Mouse (Mus musculus): ENCODE measurements at regions not wholly inside any gene's neighbourhood (a gene's known extent, or its start where the extent isn't known, plus 50 kb on each side); places are given as distances from the start of the nearest gene placed in this dataset.

DNA sequence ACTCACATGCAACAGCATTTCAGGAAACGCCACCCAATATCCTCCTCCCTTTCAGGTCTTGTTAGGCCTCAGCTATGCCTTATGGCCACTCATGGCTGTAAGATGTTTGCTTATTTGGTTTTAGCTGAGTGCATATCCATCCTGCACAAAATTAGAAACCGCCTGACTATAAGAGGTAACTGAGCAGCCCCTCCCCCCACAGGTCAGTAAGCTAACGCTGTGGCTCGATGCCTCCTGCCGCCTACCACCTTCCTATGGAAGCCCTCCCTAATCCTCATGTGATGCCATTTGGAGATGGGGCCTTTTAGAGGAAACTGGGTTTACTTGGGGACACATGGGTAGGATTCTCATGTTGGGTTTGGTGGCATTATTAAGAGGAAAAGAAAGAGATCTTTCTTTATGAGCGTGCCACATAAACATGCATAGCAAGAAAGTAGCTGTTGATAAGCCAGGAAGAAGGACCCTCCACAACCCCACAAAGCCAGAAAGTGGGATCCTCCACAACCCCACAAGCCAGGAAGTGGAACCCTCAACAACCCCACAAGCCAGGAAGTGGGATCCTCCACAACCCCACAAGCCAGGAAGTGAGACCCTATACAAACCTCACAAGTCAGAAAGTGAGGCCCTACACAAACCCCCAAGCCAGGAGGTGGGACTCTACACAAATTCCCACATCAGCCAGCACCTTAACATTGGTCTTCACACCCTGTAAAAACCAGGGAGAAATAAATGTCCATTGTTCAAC, 134.5 kb downstream of the Tmem17 start:
- Histone ChIP-seq H3K36me3 (no peaks in the 10 kb centered on the region), H3K4me2 (no peak overlapping the region), H3K9me3 (no peaks in the 10 kb centered on the region), H3K9ac (no peak overlapping the region), H3K27me3 (replicated peaks) (no peaks in the 10 kb centered on the region), H3K4me1 (peaks cover 7% of the 10 kb centered on the region), H3K4me3 (no peak overlapping the region), H3K27ac (replicated peaks) (no peak overlapping the region)
- no peak for ATAC-seq (ENCODE audit: extremely low read depth, insufficient number of reproducible peaks, low FRiP score, low TSS enrichment)
- 67% methylated on average over 6 of the region's 6 CpGs for WGBS

DNA sequence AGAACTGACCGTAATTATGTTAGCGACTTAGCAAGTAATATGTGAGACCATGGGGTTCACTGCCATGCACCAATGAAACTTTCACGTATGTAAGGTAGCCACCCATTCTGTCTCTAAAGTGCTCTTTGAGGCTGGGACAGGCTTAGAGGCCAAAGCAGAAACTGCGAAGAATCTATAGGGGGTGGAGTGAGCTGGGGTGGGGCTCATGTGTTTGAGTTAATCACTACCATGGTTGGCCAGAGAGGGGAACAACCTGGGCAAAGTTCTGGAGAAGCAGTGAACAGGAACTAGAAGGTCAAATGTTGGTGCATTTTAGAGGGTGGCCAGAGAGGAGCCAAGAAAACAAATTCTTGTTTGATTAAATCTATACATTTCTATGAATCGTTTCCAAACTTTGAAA, 136.4 kb downstream of the Tmem17 start:
- Histone ChIP-seq H3K27me3 (replicated peaks) (no peaks in the 10 kb centered on the region), H3K4me1 (peaks cover 12% of the 10 kb centered on the region)
- 80% methylated on average over 5 of the region's 5 CpGs for WGBS

DNA sequence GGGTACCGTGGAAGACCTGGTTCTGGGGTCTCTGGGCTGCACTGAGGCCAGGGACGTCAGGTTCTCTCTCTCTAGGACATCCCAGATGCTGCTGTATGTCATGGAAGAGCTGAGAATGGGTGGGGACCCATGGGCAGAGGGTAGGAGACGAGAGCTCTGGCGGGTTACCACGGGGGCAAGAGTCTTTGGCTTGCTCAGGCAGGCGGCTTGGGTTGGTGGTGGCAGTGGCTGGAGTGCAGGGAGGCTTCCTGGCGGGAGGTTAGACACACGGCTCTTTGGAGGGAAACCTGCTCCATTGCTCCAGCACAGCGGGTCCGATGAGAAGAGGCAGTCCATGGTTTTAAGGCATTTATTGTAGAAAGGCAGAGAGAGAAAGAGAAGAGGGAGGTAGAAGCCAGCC, 138.9 kb downstream of the Tmem17 start:
- 80% methylated on average over 10 of the region's 10 CpGs for WGBS
- H3K9ac ChIP-seq = no peak overlapping the region
- ATAC-seq (ENCODE audit: extremely low read depth, insufficient number of reproducible peaks, low FRiP score, low TSS enrichment) = no peak
- H3K4me3 ChIP-seq = no peak overlapping the region
- H3K36me3 ChIP-seq = no peaks in the 10 kb centered on the region
- H3K27me3 ChIP-seq (replicated peaks) = no peaks in the 10 kb centered on the region
- H3K9me3 ChIP-seq = no peaks in the 10 kb centered on the region
- H3K4me2 ChIP-seq = no peak overlapping the region
- H3K4me1 ChIP-seq = peaks cover 14% of the 10 kb centered on the region
- H3K27ac ChIP-seq (replicated peaks) = no peak overlapping the region

More for the DNA sequence above, 136.4 kb downstream of the Tmem17 start:
- H3K4me2 ChIP-seq = no peak overlapping the region
- no peak for ATAC-seq (ENCODE audit: extremely low read depth, insufficient number of reproducible peaks, low FRiP score, low TSS enrichment)
- H3K36me3 ChIP-seq = no peaks in the 10 kb centered on the region
- H3K9me3 ChIP-seq = no peaks in the 10 kb centered on the region
- no peak overlapping the region for H3K27ac ChIP-seq (replicated peaks)
- H3K9ac ChIP-seq = no peak overlapping the region
- no peak overlapping the region for H3K4me3 ChIP-seq

DNA sequence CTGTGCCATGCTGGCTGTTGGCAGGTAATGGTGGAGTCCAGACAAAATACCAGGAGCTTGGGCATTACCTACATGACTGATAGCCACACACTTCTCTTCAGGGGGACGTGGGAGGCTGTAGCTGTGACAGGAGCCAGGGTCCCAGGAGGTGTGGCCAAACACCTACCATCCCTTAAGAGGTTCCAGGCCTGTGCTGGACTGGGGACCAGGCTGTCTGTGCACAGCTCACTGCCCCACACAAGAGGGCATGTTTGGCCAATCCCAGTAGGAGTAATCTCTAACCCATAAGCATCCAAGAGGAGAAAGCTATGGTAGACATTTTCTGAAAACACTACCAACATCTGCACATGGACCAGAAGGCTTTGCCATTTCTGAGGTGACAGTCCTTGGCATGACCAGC, 139.4 kb downstream of the Tmem17 start:
- Histone ChIP-seq H3K36me3 (no peaks in the 10 kb centered on the region), H3K4me3 (no peak overlapping the region)

DNA sequence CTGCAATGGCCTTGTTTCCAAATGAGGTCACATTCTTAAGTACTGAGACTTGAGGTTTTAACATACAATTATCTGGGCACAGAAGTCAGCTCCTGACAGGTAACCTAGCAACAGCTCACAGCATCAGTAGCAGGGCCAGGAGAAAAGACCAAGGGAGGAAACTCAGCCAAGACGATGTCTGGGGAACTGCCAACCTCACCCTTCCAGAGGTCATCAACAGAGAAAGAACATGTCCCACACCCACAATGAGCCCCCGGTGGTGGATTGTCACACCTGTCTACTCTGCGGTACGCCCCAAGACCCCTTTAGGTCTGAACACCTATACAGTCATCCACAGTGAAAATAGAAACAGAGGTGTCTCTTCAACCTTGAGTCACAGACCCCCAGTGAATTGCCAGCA, 140.0 kb downstream of the Tmem17 start:
- H3K9ac ChIP-seq = no peak overlapping the region
- H3K27me3 ChIP-seq (replicated peaks) = no peaks in the 10 kb centered on the region
- 82% methylated on average over 4 of the region's 4 CpGs for WGBS
- ATAC-seq (ENCODE audit: extremely low read depth, insufficient number of reproducible peaks, low FRiP score, low TSS enrichment) = no peak
- no peak overlapping the region for H3K4me3 ChIP-seq
- H3K4me2 ChIP-seq = no peak overlapping the region
- no peaks in the 10 kb centered on the region for H3K36me3 ChIP-seq
- H3K27ac ChIP-seq (replicated peaks) = no peak overlapping the region
- H3K4me1 ChIP-seq = peaks cover 13% of the 10 kb centered on the region
- no peaks in the 10 kb centered on the region for H3K9me3 ChIP-seq

More for the DNA sequence above, 139.4 kb downstream of the Tmem17 start:
- H3K9ac ChIP-seq = no peak overlapping the region
- no peaks in the 10 kb centered on the region for H3K9me3 ChIP-seq
- H3K4me2 ChIP-seq = no peak overlapping the region
- no peaks in the 10 kb centered on the region for H3K27me3 ChIP-seq (replicated peaks)
- H3K27ac ChIP-seq (replicated peaks) = no peak overlapping the region
- H3K4me1 ChIP-seq = peaks cover 11% of the 10 kb centered on the region
- no peak for ATAC-seq (ENCODE audit: extremely low read depth, insufficient number of reproducible peaks, low FRiP score, low TSS enrichment)
- WGBS = 54% methylated on average over 1 of the region's 1 CpGs

DNA sequence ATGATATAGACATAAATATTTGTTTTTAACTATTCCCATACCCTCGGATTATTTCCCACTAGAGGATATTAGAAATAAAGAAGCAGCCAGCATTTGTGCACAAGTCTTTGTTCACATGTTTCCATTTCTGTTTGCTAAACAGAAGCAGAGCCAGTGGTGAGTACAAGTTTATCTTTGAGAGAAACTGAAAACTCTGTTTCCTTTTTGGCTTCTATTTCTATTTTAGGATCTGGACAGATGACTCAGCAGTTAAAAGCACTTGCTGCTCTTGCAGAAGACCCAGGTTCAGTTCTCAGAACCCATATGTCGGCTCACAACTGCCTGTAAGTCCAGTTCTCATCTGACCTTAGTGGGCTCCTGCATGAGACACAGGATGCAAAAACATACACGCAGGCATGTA, 141.0 kb downstream of the Tmem17 start:
- H3K4me1 ChIP-seq = peaks cover 16% of the 10 kb centered on the region
- WGBS = 49% methylated on average over 3 of the region's 3 CpGs
- no peaks in the 10 kb centered on the region for H3K36me3 ChIP-seq
- ATAC-seq (ENCODE audit: extremely low read depth, insufficient number of reproducible peaks, low FRiP score, low TSS enrichment) = no peak
- H3K27ac ChIP-seq (replicated peaks) = no peak overlapping the region
- no peaks in the 10 kb centered on the region for H3K9me3 ChIP-seq
- no peak overlapping the region for H3K9ac ChIP-seq
- H3K4me3 ChIP-seq = no peak overlapping the region
- no peak overlapping the region for H3K4me2 ChIP-seq
- H3K27me3 ChIP-seq (replicated peaks) = no peaks in the 10 kb centered on the region

DNA sequence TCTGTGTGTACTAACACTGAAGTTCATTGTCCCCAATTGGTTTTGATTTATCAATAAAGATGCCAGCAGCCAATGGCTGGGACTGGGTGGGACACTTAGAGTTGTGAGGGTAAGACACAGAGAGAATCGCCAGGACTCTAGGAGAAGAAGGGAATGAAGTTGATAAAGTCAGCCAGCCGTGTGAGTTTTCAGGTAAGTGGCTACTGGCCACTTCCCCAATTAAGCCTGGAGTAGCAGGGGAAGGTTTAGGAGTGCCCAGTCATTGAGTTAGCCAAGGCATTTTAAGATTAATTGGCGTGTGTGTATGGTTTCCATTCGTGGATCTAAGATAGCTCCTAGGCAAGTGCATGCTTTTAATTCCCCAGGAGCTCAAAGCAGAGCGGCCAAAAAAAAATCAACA, 141.5 kb downstream of the Tmem17 start:
- ATAC-seq (ENCODE audit: extremely low read depth, insufficient number of reproducible peaks, low FRiP score, low TSS enrichment) = no peak
- no peaks in the 10 kb centered on the region for H3K9me3 ChIP-seq
- no peak overlapping the region for H3K4me2 ChIP-seq
- H3K4me3 ChIP-seq = no peak overlapping the region
- no peaks in the 10 kb centered on the region for H3K36me3 ChIP-seq
- no peak overlapping the region for H3K9ac ChIP-seq
- no peak overlapping the region for H3K27ac ChIP-seq (replicated peaks)
- WGBS = 55% methylated on average over 5 of the region's 5 CpGs
- H3K27me3 ChIP-seq (replicated peaks) = no peaks in the 10 kb centered on the region
- peaks cover 16% of the 10 kb centered on the region for H3K4me1 ChIP-seq

DNA sequence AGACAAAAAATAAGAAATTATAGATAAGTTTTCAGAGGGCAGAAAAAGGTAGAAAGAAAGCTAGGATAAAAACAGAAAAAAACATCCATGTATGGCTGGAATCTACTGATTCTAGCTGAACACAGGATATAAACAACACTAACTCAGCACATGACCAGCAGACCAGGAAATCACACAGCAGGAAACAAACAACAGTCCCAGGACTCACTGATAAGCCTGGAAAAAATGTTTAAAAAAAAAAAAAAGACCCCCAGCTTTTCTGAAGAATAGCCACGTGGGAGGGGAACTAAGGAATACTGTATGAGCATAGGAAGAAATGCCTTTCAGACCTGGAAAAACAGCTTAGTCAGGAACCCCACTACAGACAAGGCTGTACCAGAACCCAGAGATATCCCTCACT, 145.7 kb downstream of the Tmem17 start:
- 30% methylated on average over 1 of the region's 1 CpGs for WGBS
- peaks cover 24% of the 10 kb centered on the region for H3K4me1 ChIP-seq
- H3K9me3 ChIP-seq = no peaks in the 10 kb centered on the region
- ATAC-seq (ENCODE audit: extremely low read depth, insufficient number of reproducible peaks, low FRiP score, low TSS enrichment) = no peak
- no peak overlapping the region for H3K9ac ChIP-seq
- no peak overlapping the region for H3K4me2 ChIP-seq
- H3K36me3 ChIP-seq = no peaks in the 10 kb centered on the region
- no peak overlapping the region for H3K27ac ChIP-seq (replicated peaks)
- no peak overlapping the region for H3K4me3 ChIP-seq
- no peaks in the 10 kb centered on the region for H3K27me3 ChIP-seq (replicated peaks)

DNA sequence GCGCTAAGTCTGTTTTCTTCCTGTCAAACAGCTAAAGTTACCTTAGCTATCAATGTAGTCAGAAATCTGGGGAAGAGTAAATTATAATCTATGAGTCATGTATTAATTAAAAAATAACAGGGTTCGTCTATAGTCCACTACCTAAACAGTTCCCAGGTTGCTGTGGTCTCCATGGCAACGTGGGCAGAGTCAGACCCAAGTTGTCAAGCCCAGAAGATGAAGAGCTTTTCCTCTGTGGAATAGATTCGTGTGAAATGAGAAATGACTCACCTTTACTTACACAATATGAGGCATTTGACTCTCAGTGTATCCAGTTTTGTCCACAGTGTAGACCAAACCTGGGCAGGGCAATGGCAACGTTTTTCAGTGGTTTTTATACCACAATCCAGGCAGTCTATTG, 149.2 kb downstream of the Tmem17 start:
- 55% methylated on average over 5 of the region's 5 CpGs for WGBS
- peaks cover 15% of the 10 kb centered on the region for H3K4me1 ChIP-seq
- no peak for ATAC-seq (ENCODE audit: extremely low read depth, insufficient number of reproducible peaks, low FRiP score, low TSS enrichment)
- H3K9ac ChIP-seq = no peak overlapping the region
- no peak overlapping the region for H3K4me3 ChIP-seq
- no peak overlapping the region for H3K27ac ChIP-seq (replicated peaks)
- H3K36me3 ChIP-seq = no peaks in the 10 kb centered on the region
- no peaks in the 10 kb centered on the region for H3K9me3 ChIP-seq
- H3K4me2 ChIP-seq = no peak overlapping the region
- H3K27me3 ChIP-seq (replicated peaks) = no peaks in the 10 kb centered on the region

DNA sequence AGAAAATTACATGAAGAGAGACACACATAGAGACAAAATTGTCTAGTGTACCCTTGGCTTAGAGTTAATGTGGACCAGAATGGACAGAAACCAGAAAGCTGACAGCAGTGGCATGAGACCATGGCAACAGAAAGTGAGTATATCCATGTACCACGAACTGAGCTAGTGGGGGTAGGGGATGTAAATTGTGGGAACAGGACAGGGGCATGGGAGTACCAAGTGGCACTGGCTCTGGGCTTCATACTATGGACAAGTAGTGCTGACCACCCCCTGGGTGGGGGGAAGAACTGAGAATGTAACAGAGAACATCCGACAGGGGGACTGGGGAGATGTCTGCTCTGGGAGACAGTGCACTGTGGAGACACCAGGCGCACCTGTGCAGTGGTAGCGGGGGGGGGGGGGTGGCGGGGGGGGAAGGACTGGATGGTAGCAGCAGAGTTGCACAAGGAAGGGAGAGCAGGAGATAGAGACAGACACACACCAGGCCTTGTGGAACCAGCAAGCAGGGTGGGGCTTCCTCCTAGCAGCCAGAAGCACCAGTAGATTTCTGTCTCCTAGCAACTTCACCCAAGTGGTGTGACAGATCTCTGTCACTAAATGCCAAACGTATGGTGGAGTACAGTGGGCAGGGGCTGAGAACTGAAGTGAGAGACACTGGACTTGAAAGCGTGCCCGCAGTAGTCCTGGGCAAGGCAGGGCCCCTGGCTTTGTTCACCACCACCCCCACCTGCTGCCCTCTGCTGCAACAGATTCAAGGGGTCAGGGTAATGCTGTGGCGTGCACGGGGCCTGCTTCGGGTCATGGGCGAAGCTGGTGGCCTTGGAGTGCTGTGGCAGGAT, 150.0 kb downstream of the Tmem17 start:
- H3K9ac ChIP-seq = no peak overlapping the region
- H3K27ac ChIP-seq (replicated peaks) = no peak overlapping the region
- peaks cover 11% of the 10 kb centered on the region for H3K4me1 ChIP-seq
- 46% methylated on average over 10 of the region's 12 CpGs for WGBS
- no peak overlapping the region for H3K4me2 ChIP-seq
- no peak for ATAC-seq (ENCODE audit: extremely low read depth, insufficient number of reproducible peaks, low FRiP score, low TSS enrichment)
- H3K4me3 ChIP-seq = no peak overlapping the region
- H3K27me3 ChIP-seq (replicated peaks) = no peaks in the 10 kb centered on the region
- H3K36me3 ChIP-seq = no peaks in the 10 kb centered on the region
- no peaks in the 10 kb centered on the region for H3K9me3 ChIP-seq

DNA sequence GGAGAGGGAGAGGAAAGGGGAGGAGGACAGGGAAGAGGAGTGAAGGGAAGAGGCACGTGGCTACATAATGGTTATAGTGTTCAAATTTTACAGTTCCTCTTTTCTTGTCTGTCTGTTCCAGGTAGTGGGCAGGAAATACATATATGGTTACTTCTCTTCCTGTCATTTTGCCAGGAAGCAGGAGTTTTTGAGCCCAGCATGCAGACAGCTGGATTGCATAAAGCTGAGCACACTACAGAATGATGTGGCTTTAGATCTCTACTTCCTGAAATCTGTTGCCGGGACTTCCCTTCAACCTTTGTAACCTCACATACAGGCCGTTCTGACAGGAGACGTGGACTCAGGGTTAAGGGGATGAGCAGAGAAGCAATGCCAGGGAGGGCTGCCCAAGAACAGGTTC, 154.1 kb downstream of the Tmem17 start:
- Histone ChIP-seq H3K27me3 (replicated peaks) (no peaks in the 10 kb centered on the region), H3K4me1 (peaks cover 8% of the 10 kb centered on the region), H3K36me3 (no peaks in the 10 kb centered on the region), H3K4me3 (no peak overlapping the region), H3K9me3 (no peaks in the 10 kb centered on the region), H3K4me2 (no peak overlapping the region), H3K9ac (no peak overlapping the region), H3K27ac (replicated peaks) (no peak overlapping the region)
- ATAC-seq (ENCODE audit: extremely low read depth, insufficient number of reproducible peaks, low FRiP score, low TSS enrichment) = no peak
- 19% methylated on average over 4 of the region's 4 CpGs for WGBS

DNA sequence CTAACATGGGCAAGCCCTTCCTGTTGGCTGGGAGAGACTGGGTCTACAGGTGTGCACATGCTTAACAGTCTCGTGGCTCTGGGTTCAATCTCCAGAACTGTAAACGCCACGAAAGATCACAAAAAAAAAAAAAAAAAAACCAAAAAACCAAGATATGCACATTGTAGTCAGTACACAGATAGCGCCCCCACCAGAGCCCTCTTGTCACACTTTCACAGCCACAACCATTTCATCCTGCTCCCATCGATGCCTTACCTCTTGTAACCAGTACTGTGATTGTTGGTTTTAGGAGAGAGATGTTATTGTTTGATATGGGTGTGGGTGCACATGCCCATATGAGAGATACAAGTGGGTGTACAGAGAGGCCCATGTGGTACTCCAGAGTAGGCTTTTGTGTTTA, 154.5 kb downstream of the Tmem17 start:
- no peak for ATAC-seq (ENCODE audit: extremely low read depth, insufficient number of reproducible peaks, low FRiP score, low TSS enrichment)
- Histone ChIP-seq H3K9ac (no peak overlapping the region), H3K27me3 (replicated peaks) (no peaks in the 10 kb centered on the region), H3K27ac (replicated peaks) (no peak overlapping the region), H3K4me2 (no peak overlapping the region), H3K4me1 (peaks cover 8% of the 10 kb centered on the region), H3K9me3 (no peaks in the 10 kb centered on the region), H3K36me3 (no peaks in the 10 kb centered on the region), H3K4me3 (no peak overlapping the region)
- 77% methylated on average over 5 of the region's 5 CpGs for WGBS

Data from heart, embryonic 13.5 days (tissue).